Mouse (Mus musculus) inflammation-experienced regulatory T-cells, adult 16 weeks (primary cell): Measurements from ENCODE around the gene Yipf1. TPM values are rescaled to one million over a fixed set of nuclear protein-coding genes. Genes with fewer than 3 reads are reported as not detected.

Experiments used
- polyA plus RNA-seq: library from polyadenylated mRNA; unstranded; fragments of 100-300 nt; shearing (Covaris generic); gene quantifications from one replicate; pipeline ENCODE4 v1.2.1, GENCODE M21; 2017

The Yipf1 gene
- polyA plus RNA-seq = 112 TPM

DNA sequence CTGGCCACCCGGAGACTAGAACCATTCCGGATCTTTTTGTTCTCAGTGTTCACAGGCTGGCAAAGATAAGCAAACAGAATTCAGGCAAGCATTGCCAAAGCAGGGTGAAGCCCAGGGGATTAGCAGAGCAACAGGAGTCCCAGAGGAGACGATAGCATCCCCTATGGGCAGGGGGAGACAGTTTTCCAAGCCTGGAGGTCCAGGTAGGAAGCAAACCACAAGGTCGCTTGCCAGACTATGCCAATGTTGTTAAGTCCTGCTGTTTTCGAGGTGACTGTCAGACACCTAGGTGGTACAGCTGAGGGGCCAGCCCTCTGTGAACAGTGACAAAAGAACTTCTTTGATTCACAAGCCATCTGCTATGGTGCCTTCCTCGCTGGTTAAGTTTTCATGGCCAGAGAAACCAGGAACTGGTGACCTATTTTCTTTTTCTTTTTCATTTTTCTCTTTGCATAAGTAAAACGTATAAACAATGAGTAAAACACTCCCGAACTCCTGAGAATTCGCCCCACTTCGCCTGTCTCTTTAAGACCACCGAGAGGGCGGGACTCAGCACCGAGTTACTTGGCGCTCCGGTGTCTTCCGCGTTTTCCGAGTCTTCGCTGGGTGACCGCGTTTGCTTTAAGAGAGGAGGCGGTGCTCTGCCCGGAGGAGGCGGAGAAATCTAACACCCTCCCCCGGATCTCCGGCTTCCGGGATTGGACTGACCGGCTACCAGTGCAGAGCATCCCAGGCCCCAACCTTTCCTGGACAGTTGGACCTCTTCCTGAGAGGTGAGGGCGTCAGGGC is at the start of gene Yipf1:
Gene Yipf1 (plus strand): TSS at position 674 of the 789 bp plus-strand sequence.

DNA sequence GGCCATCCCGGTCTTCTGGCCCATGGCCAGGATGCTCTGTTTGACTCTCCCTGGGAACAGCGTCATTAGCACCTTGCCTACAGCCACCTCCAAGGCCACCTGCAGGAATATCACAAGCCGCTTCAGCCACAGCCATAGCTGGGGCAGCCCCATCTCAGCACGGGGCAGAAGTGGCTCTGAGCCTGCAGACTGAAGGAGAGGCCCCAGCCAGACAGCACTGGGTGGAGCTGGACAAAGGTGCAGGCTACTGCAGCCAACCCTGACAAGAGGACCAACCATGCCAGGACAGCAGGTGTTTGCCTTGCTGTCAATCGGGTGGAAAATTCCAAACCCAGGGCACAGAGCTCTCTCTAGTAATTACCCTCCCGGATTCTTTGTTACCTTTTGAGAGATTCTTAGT is 7.2 kb upstream of the Yipf1 start, which contains the start of gene Dio1:
Gene Dio1 (minus strand): TSS at position 204 of the 400 bp plus-strand sequence.

DNA sequence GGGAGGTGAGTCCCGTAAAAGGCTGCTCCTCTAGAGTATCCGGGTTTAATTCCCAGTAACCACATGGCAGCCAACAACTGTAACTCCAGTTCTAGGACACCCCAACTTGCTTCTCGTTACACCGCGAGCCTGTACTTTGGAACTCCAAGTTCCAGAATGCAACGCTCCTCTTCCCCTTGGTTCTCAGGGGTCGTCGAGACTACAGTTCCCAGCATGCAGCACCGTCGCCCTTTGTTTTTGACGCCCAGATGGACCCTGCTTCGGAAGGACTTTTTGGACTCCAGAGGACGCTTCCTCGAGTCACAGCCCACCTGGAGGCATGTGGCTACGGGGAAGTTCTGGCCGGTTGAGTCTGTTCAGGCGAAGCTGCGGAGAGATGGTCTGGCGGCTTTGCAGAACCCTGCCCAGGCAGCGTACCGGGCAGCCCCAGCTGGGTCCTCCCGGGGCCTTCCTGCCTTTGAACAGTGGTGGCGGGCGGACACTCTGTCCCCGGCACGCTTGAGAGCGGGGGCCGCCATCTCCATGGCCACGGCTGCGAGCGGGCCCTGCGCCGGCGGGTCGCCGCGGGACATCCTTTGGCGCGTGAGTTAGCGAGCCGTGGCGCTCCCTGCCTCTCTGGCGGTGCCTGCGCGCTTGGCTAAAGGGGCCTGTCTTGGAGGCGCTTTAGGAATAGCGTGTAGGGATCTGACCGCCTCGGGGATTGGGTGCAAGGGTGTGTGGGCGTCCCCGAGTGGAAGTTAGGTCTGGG is 53.6 kb downstream of the Yipf1 start, which contains the start of gene Ndc1:
Gene Ndc1 (plus strand): TSS at position 218 of the 748 bp plus-strand sequence.

Other genes with a start within 250 kb of the Yipf1 start
- 75.7 TPM for gene Mrpl37, start 247.5 kb upstream of the Yipf1 start, polyA plus RNA-seq
- gene Cyb5rl, start 247.4 kb upstream of the Yipf1 start, polyA plus RNA-seq = 12.5 TPM
- not detected for gene Cdcp2, start 217.5 kb upstream of the Yipf1 start, polyA plus RNA-seq
- gene Tmem59, start 136.0 kb upstream of the Yipf1 start, polyA plus RNA-seq = 496 TPM
- 24.7 TPM for gene Tceanc2, start 135.2 kb upstream of the Yipf1 start, polyA plus RNA-seq
- 0.27 TPM for gene Ldlrad1, start 105.2 kb upstream of the Yipf1 start, polyA plus RNA-seq
- gene Lrrc42, start 60.8 kb upstream of the Yipf1 start, polyA plus RNA-seq = 27.6 TPM
- gene Hspb11, start 60.8 kb upstream of the Yipf1 start, polyA plus RNA-seq = 22.3 TPM
- not detected for gene Dio1, start 7.2 kb upstream of the Yipf1 start, polyA plus RNA-seq
- 10.6 TPM for gene Ndc1, start 53.4 kb downstream of the Yipf1 start, polyA plus RNA-seq
- 0.44 TPM for gene Glis1, start 120.2 kb downstream of the Yipf1 start, polyA plus RNA-seq